20 mouse cellular contexts compared by ENCODE assay signal in the genomic region with DNA sequence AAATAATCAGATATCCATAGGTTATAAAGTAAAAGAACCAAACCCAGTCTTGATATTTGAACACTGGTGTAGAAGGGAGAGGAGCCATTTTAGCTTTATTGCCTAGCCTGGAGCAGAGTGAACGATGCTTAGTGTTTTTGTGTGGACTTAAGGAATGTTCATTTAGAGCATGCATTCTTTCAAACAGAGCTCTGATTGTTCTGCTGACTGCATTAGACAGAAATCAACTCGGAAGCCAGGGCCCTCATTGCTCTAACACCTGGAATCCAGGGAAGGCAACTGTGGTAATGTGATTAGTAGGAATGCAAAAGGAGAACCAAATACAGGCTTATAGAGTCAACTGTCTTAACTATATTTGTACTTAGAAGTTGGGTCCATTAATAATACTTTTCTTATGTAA.
"Had no signal": no experiment of that assay in that cellular context is flagged by ENCODE, and none has a peak within 500 bp of the region (broad histone marks: within the 10 kb centered on the region; RNA-seq: fewer than 3 reads in every experiment).

No protein-coding gene starts in this region.

- H3K9me3 ChIP-seq: limb, embryonic 15.5 days; lung, embryonic 15.5 days; midbrain, embryonic 12.5 days; midbrain, embryonic 15.5 days; neural tube, embryonic 12.5 days; neural tube, embryonic 15.5 days; stomach, embryonic 15.5 days had no signal

- H3K4me3 ChIP-seq: layer of hippocampus, adult 2 months; limb, embryonic 15.5 days; lung, embryonic 15.5 days; midbrain, embryonic 12.5 days; midbrain, embryonic 15.5 days; neural tube, embryonic 12.5 days; neural tube, embryonic 15.5 days; stomach, embryonic 15.5 days had no signal

- H3K27me3 ChIP-seq: limb, embryonic 15.5 days; lung, embryonic 15.5 days; midbrain, embryonic 12.5 days; midbrain, embryonic 15.5 days; neural tube, embryonic 12.5 days; neural tube, embryonic 15.5 days; stomach, embryonic 15.5 days had no signal

- DNase-seq: kidney, postnatal 25 days; layer of hippocampus, adult 9-11 months; liver, postnatal 0 days; lung, postnatal 10 days; lung, postnatal 4 days; right cerebral cortex, adult 18-20 months; right cerebral cortex, postnatal 14 days; right cerebral cortex, postnatal 4 days; thymus, postnatal 25 days had no signal

- H3K4me1 ChIP-seq: lung, embryonic 15.5 days; midbrain, embryonic 12.5 days; neural tube, embryonic 12.5 days; stomach, embryonic 15.5 days had no signal

- H3K27ac ChIP-seq: kidney, postnatal 0 days; layer of hippocampus, adult 2 months; limb, embryonic 15.5 days; liver, embryonic 14.5 days; lung, embryonic 15.5 days; midbrain, embryonic 12.5 days; midbrain, embryonic 15.5 days; neural tube, embryonic 12.5 days; neural tube, embryonic 15.5 days; stomach, embryonic 15.5 days had no signal

- H3K9ac ChIP-seq: limb, embryonic 15.5 days; liver, embryonic 14.5 days; liver, postnatal 0 days; lung, embryonic 15.5 days; midbrain, embryonic 12.5 days; midbrain, embryonic 15.5 days; neural tube, embryonic 12.5 days; neural tube, embryonic 15.5 days; stomach, embryonic 15.5 days had no signal

- H3K36me3 ChIP-seq: midbrain, embryonic 12.5 days; midbrain, embryonic 15.5 days; neural tube, embryonic 12.5 days; neural tube, embryonic 15.5 days; stomach, embryonic 15.5 days had no signal

- ATAC-seq: liver, postnatal 0 days; midbrain, embryonic 15.5 days had no signal

- H3K4me2 ChIP-seq: limb, embryonic 15.5 days; liver, embryonic 11.5 days; lung, embryonic 15.5 days; midbrain, embryonic 12.5 days; midbrain, embryonic 15.5 days; neural tube, embryonic 12.5 days; neural tube, embryonic 15.5 days; stomach, embryonic 15.5 days had no signal
